Mouse (Mus musculus): ENCODE results near the gene Ddx39.

GRCm38 (mm10) chr8:83737852-83738562 is 23.0 kb downstream of the Ddx39 start:
- no peak for TF ChIP-seq CTCF (conservative IDR thresholded peaks at IDR 0.05; ENCODE audit: low read length)
- TF ChIP-seq POU5F1 (IDR thresholded peaks at IDR 0.05; ENCODE audit: borderline replicate concordance, low read length): no peak
- TF ChIP-seq NANOG (IDR thresholded peaks at IDR 0.05; ENCODE audit: borderline replicate concordance, low read length): no peak
